Mouse (Mus musculus): ENCODE data around the gene Olfr9.

DNA sequence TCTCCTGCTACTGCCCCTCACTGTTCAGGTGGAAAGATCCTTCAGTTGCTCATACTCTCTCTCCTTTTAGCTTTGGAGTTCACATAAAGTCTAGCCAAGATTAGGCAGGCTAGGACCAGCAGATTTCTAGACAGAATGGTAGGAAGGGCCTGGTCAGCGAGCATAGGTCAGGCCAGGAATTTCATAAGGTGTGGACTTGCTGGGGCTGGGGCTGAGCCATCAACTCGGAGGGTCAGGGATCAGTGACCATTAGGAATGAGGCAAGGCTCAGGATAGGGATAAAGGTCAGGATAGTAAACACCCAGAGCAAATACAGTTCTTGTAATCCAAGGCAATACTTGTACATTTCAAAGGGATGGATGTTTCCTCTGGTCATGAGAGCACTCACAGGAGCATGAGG is 24.3 kb upstream of the Olfr9 start:
- no peak for TF ChIP-seq FOSL1 (IDR thresholded peaks at IDR 0.05; ENCODE audit: insufficient read depth, low read length, poor library complexity, severe bottlenecking)
- TF ChIP-seq CTCF (IDR thresholded peaks at IDR 0.05; ENCODE audit: control insufficient read depth, insufficient read depth, insufficient read length), result no peak
- TF ChIP-seq MYOD1 (IDR thresholded peaks at IDR 0.05; ENCODE audit: control insufficient read depth, insufficient read length, low read depth), result no peak
- no peak for TF ChIP-seq USF1 (IDR thresholded peaks at IDR 0.05; ENCODE audit: low read depth)
- TF ChIP-seq MAX (IDR thresholded peaks at IDR 0.05), result no peak
- no peak for TF ChIP-seq MYOG (IDR thresholded peaks at IDR 0.05; ENCODE audit: control insufficient read depth, extremely low read depth, insufficient read length)
